Mouse (Mus musculus): ENCODE measurements at regions not wholly inside any gene's neighbourhood (a gene's known extent, or its start where the extent isn't known, plus 50 kb on each side); places are given as distances from the start of the nearest gene placed in this dataset.

DNA sequence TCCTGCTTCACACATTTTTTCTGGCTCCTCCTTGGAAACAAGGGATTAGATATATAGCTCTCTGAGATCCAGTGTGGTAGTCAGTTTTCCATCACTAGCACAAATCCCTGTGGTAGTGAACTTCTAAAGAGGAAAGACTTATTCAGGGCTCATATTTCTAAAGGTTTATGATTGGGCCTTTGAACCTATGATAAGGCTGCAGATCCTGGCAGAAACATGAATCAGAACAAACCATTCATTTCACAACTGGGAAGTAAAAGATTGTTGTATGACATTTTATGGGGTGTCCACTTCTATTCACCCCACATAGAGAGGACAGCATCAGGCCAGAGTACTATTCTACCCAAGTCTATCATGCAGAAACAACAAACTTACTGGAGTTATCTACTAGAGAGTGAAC lies 61.3 kb upstream of the Slc22a23 start:
- H3K4me1 ChIP-seq (ENCODE audit: insufficient read depth): peaks cover 4% of the 10 kb centered on the region; the same call in 1 of the 2 replicates
- H3K27me3 ChIP-seq (ENCODE audit: insufficient read depth, low read length): no peaks in the 10 kb centered on the region
- H3K27ac ChIP-seq (ENCODE audit: low read depth): no peak overlapping the region
- H3K36me3 ChIP-seq (replicated peaks; ENCODE audit: insufficient read depth, low read length): no peaks in the 10 kb centered on the region
- DNase-seq (no peak), ATAC-seq (no peak)
- no peak overlapping the region for H3K9ac ChIP-seq (replicated peaks)
- no peaks in the 10 kb centered on the region for H3K9me3 ChIP-seq (ENCODE audit: low read length)
- no peak overlapping the region for H3K4me2 ChIP-seq (ENCODE audit: low read depth, low read length)
- TF ChIP-seq EP300 (IDR thresholded peaks at IDR 0.05; ENCODE audit: low read depth): no peak
- no peak for TF ChIP-seq CTCF (IDR thresholded peaks at IDR 0.05; ENCODE audit: low read depth)
- H3K4me3 ChIP-seq (ENCODE audit: low read depth, low read length): no peak overlapping the region

DNA sequence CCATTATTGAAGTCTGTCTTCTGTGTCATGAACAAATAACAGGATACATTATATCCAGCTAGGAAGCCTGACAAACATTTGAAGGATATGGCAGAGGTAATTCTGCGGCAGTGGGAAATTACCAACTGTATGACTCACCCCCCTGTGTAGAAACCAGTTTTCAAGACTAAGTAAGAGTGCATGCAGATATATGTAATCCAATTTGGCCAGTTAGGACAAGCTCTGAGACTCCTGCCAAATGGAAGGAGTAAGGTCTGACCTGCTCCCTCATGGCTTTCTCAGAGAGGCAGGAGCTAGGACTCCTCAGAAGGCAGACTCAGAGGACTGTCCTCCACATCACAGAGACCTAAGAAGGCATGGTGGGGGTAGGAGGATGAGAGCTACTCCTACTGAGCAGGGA lies 57.6 kb upstream of the Slc22a23 start:
- no peaks in the 10 kb centered on the region for H3K36me3 ChIP-seq (replicated peaks; ENCODE audit: insufficient read depth, low read length)
- WGBS (ENCODE audit: insufficient replicate concordance): 66% methylated on average over 1 of the region's 1 CpGs
- DNase-seq (no peak), ATAC-seq (no peak)
- no peak overlapping the region for H3K4me3 ChIP-seq (ENCODE audit: low read depth, low read length)
- peaks cover 14% of the 10 kb centered on the region for H3K4me1 ChIP-seq (ENCODE audit: insufficient read depth)
- H3K27me3 ChIP-seq (ENCODE audit: insufficient read depth, low read length): no peaks in the 10 kb centered on the region
- H3K9ac ChIP-seq (replicated peaks): no peak overlapping the region
- no peaks in the 10 kb centered on the region for H3K9me3 ChIP-seq (ENCODE audit: low read length)
- H3K4me2 ChIP-seq (ENCODE audit: low read depth, low read length): no peak overlapping the region
- H3K27ac ChIP-seq (ENCODE audit: low read depth): no peak overlapping the region
- TF ChIP-seq EP300 (IDR thresholded peaks at IDR 0.05; ENCODE audit: low read depth) (no peak), CTCF (IDR thresholded peaks at IDR 0.05; ENCODE audit: low read depth) (no peak)

DNA sequence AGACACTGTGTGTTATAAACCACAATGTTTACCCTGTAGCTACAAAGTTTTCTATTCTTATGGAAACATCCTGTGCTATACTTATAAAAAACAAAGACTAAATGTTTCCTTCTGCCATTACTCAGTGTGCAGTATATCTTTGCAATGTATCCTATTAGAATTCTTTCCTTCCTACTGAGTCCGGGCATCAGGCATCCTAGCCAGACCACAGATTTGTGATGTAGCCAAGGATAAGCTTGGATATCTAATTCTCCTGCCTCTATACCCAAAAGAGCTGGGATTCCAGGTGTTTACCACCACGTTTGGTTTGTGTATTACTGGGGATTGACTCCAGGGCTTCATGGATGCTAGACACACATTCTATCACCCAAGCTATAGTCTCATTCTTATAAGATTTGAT lies 56.0 kb upstream of the Slc22a23 start:
- no peaks in the 10 kb centered on the region for H3K36me3 ChIP-seq (replicated peaks; ENCODE audit: insufficient read depth, low read length)
- 63% methylated on average over 2 of the region's 2 CpGs for WGBS (ENCODE audit: insufficient replicate concordance)
- no peak overlapping the region for H3K4me2 ChIP-seq (ENCODE audit: low read depth, low read length)
- no peak overlapping the region for H3K27ac ChIP-seq (ENCODE audit: low read depth)
- DNase-seq: no peak
- H3K9me3 ChIP-seq (ENCODE audit: low read length): no peaks in the 10 kb centered on the region
- no peak for ATAC-seq
- H3K4me3 ChIP-seq (ENCODE audit: low read depth, low read length): no peak overlapping the region
- TF ChIP-seq CTCF (IDR thresholded peaks at IDR 0.05; ENCODE audit: low read depth) (no peak), EP300 (IDR thresholded peaks at IDR 0.05; ENCODE audit: low read depth) (no peak)
- peaks cover 14% of the 10 kb centered on the region for H3K4me1 ChIP-seq (ENCODE audit: insufficient read depth)
- no peak overlapping the region for H3K9ac ChIP-seq (replicated peaks)
- no peaks in the 10 kb centered on the region for H3K27me3 ChIP-seq (ENCODE audit: insufficient read depth, low read length)

DNA sequence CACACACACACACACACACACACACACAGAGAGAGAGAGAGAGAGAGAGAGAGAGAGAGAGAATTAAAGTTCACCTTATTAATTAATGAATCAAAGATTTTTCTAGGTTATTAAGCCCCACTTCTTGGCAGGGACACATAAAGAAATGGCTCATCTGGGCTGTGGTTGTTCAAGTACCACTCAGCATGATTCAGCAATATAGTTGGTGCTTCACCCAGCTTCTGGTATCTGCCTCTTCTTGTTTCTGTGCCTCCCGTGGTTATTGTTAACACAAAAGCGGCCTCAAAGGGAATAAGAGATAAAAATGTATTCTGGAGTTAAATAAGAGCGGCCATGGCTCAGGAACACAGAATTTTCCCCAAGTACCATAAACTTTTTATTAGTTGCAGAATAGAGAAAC lies 53.9 kb upstream of the Slc22a23 start:
- H3K27me3 ChIP-seq (ENCODE audit: insufficient read depth, low read length): no peaks in the 10 kb centered on the region
- H3K4me2 ChIP-seq (ENCODE audit: low read depth, low read length): peak overlapping the region; percentile 45; the same call in 1 of the 2 replicates
- H3K27ac ChIP-seq (ENCODE audit: low read depth): no peak overlapping the region
- 27% methylated on average over 3 of the region's 3 CpGs for WGBS (ENCODE audit: insufficient replicate concordance)
- TF ChIP-seq CTCF (IDR thresholded peaks at IDR 0.05; ENCODE audit: low read depth): no peak
- TF ChIP-seq EP300 (IDR thresholded peaks at IDR 0.05; ENCODE audit: low read depth): no peak
- H3K9ac ChIP-seq (replicated peaks): no peak overlapping the region
- no peak for ATAC-seq
- no peaks in the 10 kb centered on the region for H3K36me3 ChIP-seq (replicated peaks; ENCODE audit: insufficient read depth, low read length)
- peaks cover 14% of the 10 kb centered on the region for H3K4me1 ChIP-seq (ENCODE audit: insufficient read depth)
- no peak overlapping the region for H3K4me3 ChIP-seq (ENCODE audit: low read depth, low read length)
- no peak for DNase-seq
- no peaks in the 10 kb centered on the region for H3K9me3 ChIP-seq (ENCODE audit: low read length)

DNA sequence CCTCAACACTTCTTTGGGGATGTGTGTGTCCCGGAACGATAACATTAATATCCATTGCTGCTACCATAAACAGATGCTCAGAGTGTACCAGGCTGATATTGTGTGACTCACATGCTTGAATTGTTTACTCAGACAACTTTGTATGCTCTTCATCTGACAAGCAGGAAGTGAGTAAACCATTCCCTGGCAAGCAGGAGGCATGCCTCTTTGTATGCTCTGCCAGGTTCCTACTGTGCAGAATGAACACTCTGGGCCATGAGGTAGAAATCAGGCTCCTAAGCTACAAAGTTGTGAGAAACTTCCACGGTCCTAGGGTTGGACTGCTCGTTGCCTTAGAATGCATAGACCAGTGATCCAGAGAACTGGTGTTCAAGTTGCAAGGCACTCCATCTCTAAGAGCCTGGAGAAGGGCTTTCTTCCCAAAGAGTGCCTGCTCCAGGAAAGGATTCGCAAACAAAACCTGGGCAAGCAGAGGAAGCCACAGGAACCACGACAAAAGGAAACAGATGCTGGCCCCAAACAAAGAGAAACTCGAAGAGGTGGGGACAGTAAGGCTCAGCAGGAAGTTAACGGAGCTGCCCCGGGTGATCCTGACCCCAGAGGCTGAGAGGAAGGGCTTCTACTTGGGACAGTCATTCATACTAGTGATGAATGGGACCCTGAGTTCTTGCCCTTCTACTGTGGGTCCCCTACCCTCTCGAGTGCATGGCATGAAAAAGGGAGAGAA lies 53.2 kb upstream of the Slc22a23 start:
- Histone ChIP-seq H3K27me3 (ENCODE audit: insufficient read depth, low read length) (no peaks in the 10 kb centered on the region), H3K9me3 (ENCODE audit: low read length) (no peaks in the 10 kb centered on the region), H3K9ac (replicated peaks) (peak overlapping the region; percentile 26; the same call in 1 of the 2 replicates), H3K4me3 (ENCODE audit: low read depth, low read length) (no peak overlapping the region), H3K36me3 (replicated peaks; ENCODE audit: insufficient read depth, low read length) (no peaks in the 10 kb centered on the region), H3K27ac (ENCODE audit: low read depth) (no peak overlapping the region; the same call in 1 of the 2 replicates), H3K4me1 (ENCODE audit: insufficient read depth) (peaks cover 14% of the 10 kb centered on the region), H3K4me2 (ENCODE audit: low read depth, low read length) (peak overlapping the region; percentile 45)
- WGBS (ENCODE audit: insufficient replicate concordance): 17% methylated on average over 10 of the region's 10 CpGs
- TF ChIP-seq EP300 (IDR thresholded peaks at IDR 0.05; ENCODE audit: low read depth): no peak
- TF ChIP-seq CTCF (IDR thresholded peaks at IDR 0.05; ENCODE audit: low read depth): no peak
- ATAC-seq: peak; percentile 63
- no peak for DNase-seq

DNA sequence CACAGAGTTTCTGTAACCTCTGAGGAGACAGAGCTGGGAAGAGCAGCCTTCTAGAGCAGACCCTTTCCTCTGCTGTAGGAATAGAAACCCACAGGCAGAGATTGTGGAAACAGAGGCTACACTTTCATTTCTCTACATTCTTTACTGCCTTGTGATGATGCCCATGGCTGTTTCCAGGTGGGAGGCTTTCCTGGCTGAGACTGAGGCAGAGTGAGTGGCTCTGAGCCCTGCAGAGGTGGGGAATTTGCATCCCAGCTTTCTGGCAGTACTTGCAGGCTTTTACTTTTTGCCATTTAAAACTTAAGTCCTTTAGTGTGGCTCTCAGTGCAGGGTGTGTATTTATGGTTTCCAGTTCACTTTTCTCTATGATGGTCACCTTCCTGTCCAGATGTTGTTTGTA lies 50.5 kb upstream of the Slc22a23 start:
- DNase-seq (no peak), ATAC-seq (no peak)
- Histone ChIP-seq H3K27me3 (ENCODE audit: insufficient read depth, low read length) (no peaks in the 10 kb centered on the region), H3K4me2 (ENCODE audit: low read depth, low read length) (no peak overlapping the region), H3K4me3 (ENCODE audit: low read depth, low read length) (no peak overlapping the region), H3K36me3 (replicated peaks; ENCODE audit: insufficient read depth, low read length) (no peaks in the 10 kb centered on the region), H3K9ac (replicated peaks) (no peak overlapping the region), H3K4me1 (ENCODE audit: insufficient read depth) (peaks cover 14% of the 10 kb centered on the region), H3K27ac (ENCODE audit: low read depth) (no peak overlapping the region), H3K9me3 (ENCODE audit: low read length) (no peaks in the 10 kb centered on the region)
- TF ChIP-seq CTCF (IDR thresholded peaks at IDR 0.05; ENCODE audit: low read depth): no peak
- no peak for TF ChIP-seq EP300 (IDR thresholded peaks at IDR 0.05; ENCODE audit: low read depth)

All from liver, postnatal 0 days (tissue).